Mouse (Mus musculus): ENCODE measurements around the gene Nelfe. TPM values are rescaled to one million over a fixed set of nuclear protein-coding genes. Genes with fewer than 3 reads are reported as not detected.
"Not testable (repeated sequence)": the region's sequence is repeated elsewhere in the genome, so short reads cannot be mapped to it uniquely, and the experiment has no call there.

The Nelfe gene
- polyA plus RNA-seq, 1 experiment from 2014 or later, result 97.1 TPM

DNA sequence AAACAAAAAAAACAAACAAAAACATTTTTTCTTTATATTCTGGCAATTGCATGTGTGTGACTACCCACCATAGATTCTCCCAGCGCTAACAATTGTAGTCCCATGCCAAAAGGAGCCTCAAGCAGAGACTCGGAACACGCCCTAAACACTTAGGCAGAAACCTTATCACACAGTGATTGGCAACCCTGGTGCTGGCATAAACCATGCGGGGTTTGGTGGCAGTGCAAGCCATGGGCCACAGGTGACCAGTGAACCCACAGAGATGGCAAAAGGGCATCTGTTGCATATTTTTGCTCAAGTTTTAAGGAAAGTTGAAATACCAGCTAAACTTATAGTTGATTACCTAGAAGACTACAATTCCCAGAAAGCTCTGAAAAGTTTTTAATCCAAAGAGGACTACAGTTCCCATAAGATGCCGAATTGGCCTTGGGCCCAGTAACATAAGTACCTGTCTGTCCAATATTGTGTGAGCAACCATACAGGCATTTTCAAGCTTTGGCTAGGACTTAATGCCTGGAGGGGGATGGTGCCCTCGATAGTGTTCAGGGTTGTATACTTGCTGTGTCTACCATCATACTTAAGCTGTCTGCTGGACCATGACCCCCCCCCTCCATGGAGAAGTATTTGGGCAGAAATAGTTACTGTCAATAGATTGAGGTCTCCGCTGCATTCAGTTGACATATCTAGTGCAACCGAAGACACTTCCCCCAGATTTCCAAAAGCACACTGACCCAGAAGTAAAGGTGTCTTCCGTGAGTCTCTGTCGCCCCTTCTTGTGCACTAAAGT lies 47.4 kb downstream of the Nelfe start:
- H3K9me3 ChIP-seq, result no peaks in the 10 kb centered on the region
- H3K27ac ChIP-seq (replicated peaks), result peak overlapping the region; percentile 97
- H3K4me1 ChIP-seq, result peaks cover 56% of the 10 kb centered on the region
- peak overlapping the region; percentile 94 for H3K4me3 ChIP-seq
- 15% methylated on average over 10 of the region's 10 CpGs for WGBS
- no peaks in the 10 kb centered on the region for H3K27me3 ChIP-seq
- H3K9ac ChIP-seq (replicated peaks), result peak overlapping the region; percentile 96
- H3K36me3 ChIP-seq, result peaks cover 13% of the 10 kb centered on the region; the same call in 1 of the 2 replicates
- H3K4me2 ChIP-seq (replicated peaks), result peak overlapping the region; percentile 97
- ATAC-seq (replicated peaks), result no peak

DNA sequence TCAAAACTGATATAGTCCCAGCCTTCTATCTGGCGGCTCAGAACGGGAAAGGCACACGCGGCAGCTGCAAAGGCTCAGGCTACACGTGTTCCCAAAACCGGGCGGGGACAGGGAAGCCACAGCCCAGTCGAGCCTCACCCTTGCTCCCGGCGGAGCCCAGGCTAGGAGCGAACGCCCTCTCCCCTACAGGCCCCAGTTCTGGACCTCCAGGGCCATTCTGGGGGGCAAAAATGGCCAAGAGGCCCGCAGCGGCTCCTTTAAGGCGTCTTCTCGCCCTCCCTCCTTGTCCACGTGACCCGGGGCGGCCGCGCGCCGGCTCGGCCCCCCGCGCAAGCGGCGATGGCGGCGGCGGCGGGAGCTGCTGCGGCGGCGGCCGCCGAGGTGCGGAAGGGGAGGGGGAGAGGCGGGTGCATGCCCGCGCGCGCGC lies 48.0 kb downstream of the Nelfe start, which contains the start of the genes C2 and Ehmt2:
Gene C2, minus strand, starts transcription at position 106 of the 427 bp plus-strand sequence.
Gene Ehmt2, plus strand, starts transcription at position 310 of the 427 bp plus-strand sequence.
- no peaks in the 10 kb centered on the region for H3K9me3 ChIP-seq
- ATAC-seq (replicated peaks), result peak; percentile 46
- H3K4me1 ChIP-seq, result peaks cover 56% of the 10 kb centered on the region
- H3K27me3 ChIP-seq, result no peaks in the 10 kb centered on the region
- H3K4me2 ChIP-seq (replicated peaks), result peak within 1 kb of the TSS; percentile 97
- WGBS, result 0% methylated on average over 16 of the region's 44 CpGs
- H3K9ac ChIP-seq (replicated peaks), result peak within 1 kb of the TSS; percentile 96
- H3K36me3 ChIP-seq, result peaks cover 19% of the 10 kb centered on the region
- peak within 1 kb of the TSS; percentile 97 for H3K27ac ChIP-seq (replicated peaks)
- peak within 1 kb of the TSS; percentile 94 for H3K4me3 ChIP-seq

DNA sequence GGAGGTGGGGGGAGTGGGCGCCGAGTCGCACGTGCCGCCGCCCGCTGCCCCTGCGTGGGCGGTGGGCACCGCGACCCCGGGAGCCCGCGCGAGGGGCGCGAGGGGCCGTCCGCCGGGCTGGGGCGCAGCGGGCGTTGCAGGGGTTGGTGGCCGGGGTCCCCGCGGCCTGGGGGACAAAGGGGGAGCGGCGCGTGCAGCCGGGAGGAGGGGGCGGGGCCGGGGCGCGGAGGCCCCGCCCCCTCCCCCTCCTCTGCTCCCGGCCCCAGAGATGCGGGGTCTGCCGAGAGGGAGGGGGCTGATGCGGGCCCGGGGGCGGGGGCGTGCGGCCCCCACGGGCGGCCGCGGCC lies 48.5 kb downstream of the Nelfe start:
- Histone ChIP-seq H3K9me3 (no peaks in the 10 kb centered on the region), H3K4me3 (peak overlapping the region; percentile 94), H3K9ac (replicated peaks) (peak overlapping the region; percentile 96), H3K27me3 (no peaks in the 10 kb centered on the region), H3K4me1 (peaks cover 51% of the 10 kb centered on the region), H3K36me3 (peaks cover 24% of the 10 kb centered on the region), H3K4me2 (replicated peaks) (peak overlapping the region; percentile 97), H3K27ac (replicated peaks) (peak overlapping the region; percentile 97)
- ATAC-seq (replicated peaks), result no peak
- WGBS, result 0% methylated on average over 7 of the region's 47 CpGs

DNA sequence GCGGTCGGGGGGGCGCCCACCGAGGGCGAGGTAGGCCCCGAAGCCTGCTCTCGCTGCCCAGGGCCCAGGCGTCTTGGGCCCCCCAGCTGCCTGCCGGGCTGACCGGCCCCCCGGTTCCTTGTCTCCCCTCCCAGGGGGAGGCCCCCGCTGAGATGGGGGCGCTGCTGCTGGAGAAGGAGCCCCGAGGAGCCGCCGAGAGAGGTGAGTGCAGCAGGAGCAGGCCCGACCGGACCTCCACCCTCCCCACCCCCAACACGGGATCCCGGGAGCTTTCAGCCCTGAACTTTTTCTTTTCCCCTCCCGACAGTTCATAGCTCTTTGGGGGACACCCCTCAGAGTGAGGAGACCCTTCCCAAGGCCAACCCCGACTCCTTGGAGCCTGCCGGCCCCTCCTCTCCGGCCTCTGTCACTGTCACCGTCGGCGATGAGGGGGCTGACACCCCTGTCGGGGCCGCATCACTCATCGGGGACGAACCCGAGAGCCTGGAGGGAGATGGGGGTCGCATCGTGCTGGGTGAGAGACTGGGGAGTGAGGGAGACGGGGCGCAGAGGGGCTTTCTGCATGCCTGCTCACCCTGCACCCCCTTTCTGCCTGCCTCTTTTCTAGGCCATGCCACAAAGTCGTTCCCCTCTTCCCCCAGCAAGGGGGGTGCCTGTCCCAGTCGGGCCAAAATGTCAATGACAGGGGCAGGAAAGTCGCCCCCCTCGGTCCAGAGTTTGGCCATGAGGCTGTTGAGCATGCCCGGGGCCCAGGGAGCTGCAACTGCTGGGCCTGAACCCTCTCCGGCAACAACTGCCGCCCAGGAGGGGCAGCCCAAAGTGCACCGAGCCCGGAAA lies 49.1 kb downstream of the Nelfe start:
- peak overlapping the region; percentile 96 for H3K9ac ChIP-seq (replicated peaks)
- peak overlapping the region; percentile 97 for H3K4me2 ChIP-seq (replicated peaks)
- peak overlapping the region; percentile 94 for H3K4me3 ChIP-seq
- H3K27ac ChIP-seq (replicated peaks), result peak overlapping the region; percentile 97
- H3K27me3 ChIP-seq, result no peaks in the 10 kb centered on the region
- ATAC-seq (replicated peaks), result peak; percentile 7; the same call in 1 of the 2 replicates
- WGBS, result under 1% methylated on average over 38 of the region's 45 CpGs
- H3K36me3 ChIP-seq, result peaks cover 26% of the 10 kb centered on the region
- H3K9me3 ChIP-seq, result no peaks in the 10 kb centered on the region
- peaks cover 48% of the 10 kb centered on the region for H3K4me1 ChIP-seq

DNA sequence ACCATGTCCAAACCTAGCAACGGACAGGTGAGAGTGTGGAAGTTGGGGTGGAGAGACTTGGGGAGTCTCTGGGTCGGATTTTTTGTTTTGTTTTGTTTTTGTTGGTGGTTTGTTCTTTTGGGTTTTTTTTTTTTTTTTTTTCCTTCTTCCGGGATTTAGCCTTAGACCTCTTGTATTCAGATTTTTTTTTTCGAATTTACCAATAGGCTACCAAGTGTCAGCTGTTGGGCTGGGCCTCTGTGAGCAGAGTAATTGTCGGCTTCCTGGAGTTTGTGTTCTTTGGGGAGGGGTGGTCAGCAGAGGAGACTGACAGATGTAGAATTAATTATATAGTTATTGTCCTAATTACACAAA lies 49.7 kb downstream of the Nelfe start:
- 1% methylated on average over 5 of the region's 5 CpGs for WGBS
- no peak for ATAC-seq (replicated peaks)
- Histone ChIP-seq H3K27me3 (no peaks in the 10 kb centered on the region), H3K36me3 (peaks cover 28% of the 10 kb centered on the region), H3K27ac (replicated peaks) (peak overlapping the region; percentile 97; the same call in 1 of the 2 replicates), H3K4me2 (replicated peaks) (peak overlapping the region; percentile 97), H3K9me3 (no peaks in the 10 kb centered on the region), H3K4me3 (peak overlapping the region; percentile 94), H3K9ac (replicated peaks) (peak overlapping the region; percentile 96), H3K4me1 (peaks cover 48% of the 10 kb centered on the region)

DNA sequence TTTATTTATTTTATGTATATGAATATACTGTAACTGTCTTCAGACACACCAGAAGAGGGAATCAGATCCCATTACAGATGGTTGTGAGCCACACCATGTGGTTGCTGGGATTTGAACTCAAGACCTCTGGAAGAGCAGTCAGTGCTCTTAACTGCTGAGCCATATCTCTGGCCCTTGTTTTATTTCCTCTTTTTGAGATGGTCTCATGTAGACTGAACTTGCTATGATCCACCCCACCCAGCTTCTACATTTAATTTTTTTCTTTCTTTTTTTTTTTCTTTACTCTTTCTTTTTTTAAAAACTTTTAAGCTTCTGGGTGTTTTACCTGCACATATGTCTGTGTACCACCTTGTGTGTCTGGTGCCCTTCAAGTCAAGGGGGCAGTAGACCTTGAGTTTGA lies 50.6 kb downstream of the Nelfe start:
- H3K36me3 ChIP-seq, result peaks cover 37% of the 10 kb centered on the region

DNA sequence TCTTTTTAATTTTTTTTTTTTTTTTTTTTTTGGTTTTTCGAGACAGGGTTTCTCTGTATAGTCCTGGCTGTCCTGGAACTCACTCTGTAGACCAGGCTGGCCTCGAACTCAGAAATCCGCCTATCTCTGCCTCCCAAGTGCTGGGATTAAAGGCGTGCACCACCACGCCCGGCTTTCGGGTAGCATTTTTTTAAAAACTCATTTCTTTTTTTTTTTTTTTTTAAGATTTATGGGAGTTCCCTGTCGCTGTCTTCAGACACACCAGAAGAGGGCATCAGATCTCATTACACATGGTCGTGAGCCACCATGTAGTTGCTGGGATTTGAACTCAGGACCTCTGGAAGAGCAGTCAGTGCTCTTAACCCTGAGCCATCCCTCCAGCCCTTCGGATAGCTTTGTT lies 51.8 kb downstream of the Nelfe start:
- not testable (repeated sequence) for H3K9me3 ChIP-seq; H3K9ac ChIP-seq (replicated peaks); H3K4me2 ChIP-seq (replicated peaks); ATAC-seq (replicated peaks); H3K27me3 ChIP-seq; H3K4me3 ChIP-seq; H3K27ac ChIP-seq (replicated peaks)
- Histone ChIP-seq H3K36me3 (peaks cover 45% of the 10 kb centered on the region), H3K4me1 (peaks cover 29% of the 10 kb centered on the region)
- WGBS, result 86% methylated on average over 10 of the region's 10 CpGs

More for the DNA sequence above, 50.6 kb downstream of the Nelfe start:
- H3K27ac ChIP-seq (replicated peaks); H3K9ac ChIP-seq (replicated peaks); ATAC-seq (replicated peaks); H3K4me3 ChIP-seq; H3K27me3 ChIP-seq; H3K9me3 ChIP-seq: not testable (repeated sequence)
- Histone ChIP-seq H3K4me1 (peaks cover 40% of the 10 kb centered on the region), H3K4me2 (replicated peaks) (peak overlapping the region; percentile 97; the same call in 1 of the 2 replicates)

DNA sequence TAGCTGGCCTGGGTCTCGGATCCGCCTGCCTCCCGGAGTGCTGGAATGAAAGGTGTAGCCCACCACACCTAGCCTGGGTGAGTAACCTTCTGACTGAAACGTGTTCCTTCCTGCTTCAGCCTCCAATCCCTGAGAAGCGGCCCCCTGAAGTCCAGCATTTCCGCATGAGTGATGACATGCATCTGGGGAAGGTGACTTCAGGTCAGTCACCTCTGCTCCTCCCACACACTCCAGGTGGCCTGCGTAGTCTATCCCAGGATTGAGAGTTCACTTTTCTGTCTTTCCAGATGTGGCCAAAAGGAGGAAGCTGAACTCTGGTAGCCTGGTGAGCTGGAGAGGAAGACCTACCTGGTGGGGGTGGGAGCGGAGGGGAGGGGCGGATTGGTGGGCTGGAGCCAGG lies 52.7 kb downstream of the Nelfe start:
- Histone ChIP-seq H3K27me3 (no peaks in the 10 kb centered on the region), H3K4me1 (peaks cover 20% of the 10 kb centered on the region), H3K9ac (replicated peaks) (no peak overlapping the region), H3K4me3 (no peak overlapping the region), H3K36me3 (peaks cover 55% of the 10 kb centered on the region), H3K4me2 (replicated peaks) (no peak overlapping the region), H3K27ac (replicated peaks) (no peak overlapping the region), H3K9me3 (no peaks in the 10 kb centered on the region)
- WGBS, result 91% methylated on average over 9 of the region's 9 CpGs
- no peak for ATAC-seq (replicated peaks)

Small RNA genes within 50 kb of the gene (microRNA-seq; reads per million reads assigned to microRNA genes)
- gene Mir6970, result 0.88 reads per million
- gene Mir6971, result 4.0 reads per million, percentile 13 among the genes with 10 or more reads in this experiment
- not detected for gene Mir6972

Other genes starting within 250 kb of the Nelfe start
- 313 and 321 TPM in 2 replicates for gene Rnf5, start 246.7 kb upstream of the Nelfe start, polyA plus RNA-seq (2015; fragmentation: Nextera tagmentation; extraction: Ambion mirVana)
- 89.2 and 91.1 TPM in 2 replicates for gene Agpat1, start 246.1 kb upstream of the Nelfe start, polyA plus RNA-seq (2015; fragmentation: Nextera tagmentation; extraction: Ambion mirVana)
- 6.1 and 7.4 TPM in 2 replicates for gene Egfl8, start 234.4 kb upstream of the Nelfe start, polyA plus RNA-seq (2015; fragmentation: Nextera tagmentation; extraction: Ambion mirVana)
- gene Ppt2, start 221.9 kb upstream of the Nelfe start, polyA plus RNA-seq (2015; fragmentation: Nextera tagmentation; extraction: Ambion mirVana), result 17.2 and 18.2 TPM in 2 replicates
- gene Prrt1, start 220.9 kb upstream of the Nelfe start, polyA plus RNA-seq (2015; fragmentation: Nextera tagmentation; extraction: Ambion mirVana), result 6.8 and 7.4 TPM in 2 replicates
- 15.3 and 15.8 TPM in 2 replicates for gene Fkbpl, start 205.6 kb upstream of the Nelfe start, polyA plus RNA-seq (2015; fragmentation: Nextera tagmentation; extraction: Ambion mirVana)
- 111 and 112 TPM in 2 replicates for gene Atf6b, start 203.2 kb upstream of the Nelfe start, polyA plus RNA-seq (2015; fragmentation: Nextera tagmentation; extraction: Ambion mirVana)
- 0.05 and 0.06 TPM in 2 replicates for gene Tnxb, start 179.9 kb upstream of the Nelfe start, polyA plus RNA-seq (2015; fragmentation: Nextera tagmentation; extraction: Ambion mirVana)
- gene C4b, start 106.5 kb upstream of the Nelfe start, polyA plus RNA-seq (2015; fragmentation: Nextera tagmentation; extraction: Ambion mirVana), result 0.04 TPM in 1 of 2 replicates, not detected in the other
- gene Cyp21a1, start 45.8 kb upstream of the Nelfe start, polyA plus RNA-seq (2015; fragmentation: Nextera tagmentation; extraction: Ambion mirVana), result not detected in 2 replicates
- gene Stk19, start 13.4 kb upstream of the Nelfe start, polyA plus RNA-seq (2015; fragmentation: Nextera tagmentation; extraction: Ambion mirVana), result 39.8 and 43.0 TPM in 2 replicates
- gene Dxo, start 13.4 kb upstream of the Nelfe start, polyA plus RNA-seq (2015; fragmentation: Nextera tagmentation; extraction: Ambion mirVana), result 75.2 and 77.8 TPM in 2 replicates
- gene Skiv2l, start 181 bp upstream of the Nelfe start, polyA plus RNA-seq (2015; fragmentation: Nextera tagmentation; extraction: Ambion mirVana), result 59.6 and 59.7 TPM in 2 replicates
- gene Cfb, start 12.1 kb downstream of the Nelfe start, polyA plus RNA-seq (2015; fragmentation: Nextera tagmentation; extraction: Ambion mirVana), result 1.8 and 2.1 TPM in 2 replicates
- 9.5 and 9.9 TPM in 2 replicates for gene Zbtb12, start 29.1 kb downstream of the Nelfe start, polyA plus RNA-seq (2015; fragmentation: Nextera tagmentation; extraction: Ambion mirVana)
- gene Gm20547, start 31.7 kb downstream of the Nelfe start, polyA plus RNA-seq (2015; fragmentation: Nextera tagmentation; extraction: Ambion mirVana), result 0.17 TPM in 1 of 2 replicates, not detected in the other
- 0.77 and 1.5 TPM in 2 replicates for gene C2, start 47.9 kb downstream of the Nelfe start, polyA plus RNA-seq (2015; fragmentation: Nextera tagmentation; extraction: Ambion mirVana)
- gene Ehmt2, start 48.1 kb downstream of the Nelfe start, polyA plus RNA-seq (2015; fragmentation: Nextera tagmentation; extraction: Ambion mirVana), result 108 and 111 TPM in 2 replicates
- gene Slc44a4, start 64.1 kb downstream of the Nelfe start, polyA plus RNA-seq (2015; fragmentation: Nextera tagmentation; extraction: Ambion mirVana), result not detected in 2 replicates
- 27.9 and 31.0 TPM in 2 replicates for gene Neu1, start 80.9 kb downstream of the Nelfe start, polyA plus RNA-seq (2015; fragmentation: Nextera tagmentation; extraction: Ambion mirVana)
- gene Hspa1b, start 108.8 kb downstream of the Nelfe start, polyA plus RNA-seq (2015; fragmentation: Nextera tagmentation; extraction: Ambion mirVana), result 0.10 and 0.17 TPM in 2 replicates
- not detected in 2 replicates for gene Gm20481, start 119.5 kb downstream of the Nelfe start, polyA plus RNA-seq (2015; fragmentation: Nextera tagmentation; extraction: Ambion mirVana)
- 3.6 and 3.7 TPM in 2 replicates for gene Hspa1a, start 121.8 kb downstream of the Nelfe start, polyA plus RNA-seq (2015; fragmentation: Nextera tagmentation; extraction: Ambion mirVana)
- 1.5 TPM in 2 replicates for gene Hspa1l, start 122.3 kb downstream of the Nelfe start, polyA plus RNA-seq (2015; fragmentation: Nextera tagmentation; extraction: Ambion mirVana)
- 132 and 149 TPM in 2 replicates for gene Lsm2, start 131.5 kb downstream of the Nelfe start, polyA plus RNA-seq (2015; fragmentation: Nextera tagmentation; extraction: Ambion mirVana)
- 82.9 and 88.6 TPM in 2 replicates for gene Vars, start 150.6 kb downstream of the Nelfe start, polyA plus RNA-seq (2015; fragmentation: Nextera tagmentation; extraction: Ambion mirVana)
- gene Vwa7, start 166.2 kb downstream of the Nelfe start, polyA plus RNA-seq (2015; fragmentation: Nextera tagmentation; extraction: Ambion mirVana), result 0.14 and 0.28 TPM in 2 replicates
- gene Sapcd1, start 177.6 kb downstream of the Nelfe start, polyA plus RNA-seq (2015; fragmentation: Nextera tagmentation; extraction: Ambion mirVana), result 5.8 and 5.9 TPM in 2 replicates
- gene Msh5, start 196.4 kb downstream of the Nelfe start, polyA plus RNA-seq (2015; fragmentation: Nextera tagmentation; extraction: Ambion mirVana), result 2.8 and 3.2 TPM in 2 replicates
- 98.4 and 100 TPM in 2 replicates for gene Clic1, start 199.6 kb downstream of the Nelfe start, polyA plus RNA-seq (2015; fragmentation: Nextera tagmentation; extraction: Ambion mirVana)
- gene Ddah2, start 208.6 kb downstream of the Nelfe start, polyA plus RNA-seq (2015; fragmentation: Nextera tagmentation; extraction: Ambion mirVana), result 540 and 556 TPM in 2 replicates
- not detected in 2 replicates for gene Ly6g6c, start 215.0 kb downstream of the Nelfe start, polyA plus RNA-seq (2015; fragmentation: Nextera tagmentation; extraction: Ambion mirVana)
- gene Mpig6b, start 215.8 kb downstream of the Nelfe start, polyA plus RNA-seq (2015; fragmentation: Nextera tagmentation; extraction: Ambion mirVana), result 0.15 and 0.17 TPM in 2 replicates
- gene Ly6g6e, start 226.5 kb downstream of the Nelfe start, polyA plus RNA-seq (2015; fragmentation: Nextera tagmentation; extraction: Ambion mirVana), result 10.0 and 11.9 TPM in 2 replicates
- 0.46 and 0.47 TPM in 2 replicates for gene Ly6g6d, start 227.7 kb downstream of the Nelfe start, polyA plus RNA-seq (2015; fragmentation: Nextera tagmentation; extraction: Ambion mirVana)
- gene Ly6g6f, start 235.2 kb downstream of the Nelfe start, polyA plus RNA-seq (2015; fragmentation: Nextera tagmentation; extraction: Ambion mirVana), result 0.32 TPM in 1 of 2 replicates, not detected in the other
- 93.2 and 97.4 TPM in 2 replicates for gene Abhd16a, start 238.9 kb downstream of the Nelfe start, polyA plus RNA-seq (2015; fragmentation: Nextera tagmentation; extraction: Ambion mirVana)